ENCODE assay signal across 9 mouse cellular contexts in genomic region chr5:150597088-150597487, GRCm38 (mm10). TPM values are rescaled to one million over a fixed set of nuclear protein-coding genes. Genes with fewer than 3 reads are reported as not detected.
DNase-seq lines count a peak whose midpoint lies in the region; ATAC-seq and TF ChIP-seq lines count a peak whose summit lies in the region.
"Had no signal": no experiment of that assay in that cellular context is flagged by ENCODE, and none has a peak within 500 bp of the region (broad histone marks: within the 10 kb centered on the region; RNA-seq: fewer than 3 reads in every experiment).

N4bp2l1 (minus strand) TSS chr5:150597188.

- no peak within 1 kb of the TSS for H3K27ac ChIP-seq in layer of hippocampus, adult 2 months
- no peak within 1 kb of the TSS for H3K27ac ChIP-seq in cortical plate, adult 2 months (ENCODE audit: insufficient read depth, low read length)
- H3K27ac ChIP-seq in liver, embryonic 15.5 days (replicated peaks) = no peak within 1 kb of the TSS; the same call in 1 of the 2 replicates

- H3K27me3 ChIP-seq in liver, embryonic 15.5 days = no peaks in the 10 kb centered on the region

- H3K9me3 ChIP-seq in liver, embryonic 15.5 days (replicated peaks) = no peaks in the 10 kb centered on the region

- H3K4me1 ChIP-seq in cortical plate, adult 2 months (ENCODE audit: control insufficient read depth, insufficient read depth, low read length) = peaks cover 2% of the 10 kb centered on the region
- H3K4me1 ChIP-seq in liver, embryonic 15.5 days (replicated peaks) = peaks cover 70% of the 10 kb centered on the region

- TF ChIP-seq POLR2A in cortical plate, adult 2 months (IDR thresholded peaks at IDR 0.05; ENCODE audit: extremely low read depth, insufficient read depth, low read length) = no peak

- H3K4me2 ChIP-seq in liver, embryonic 15.5 days = peak within 1 kb of the TSS; percentile 50; the same call in 1 of the 2 replicates

- WGBS in liver, embryonic 15.5 days (ENCODE audit: insufficient replicate concordance) = 83% methylated on average over 7 of the region's 7 CpGs

- H3K9ac ChIP-seq in liver, embryonic 15.5 days = no peak within 1 kb of the TSS

- H3K4me3 ChIP-seq in layer of hippocampus, adult 2 months = no peak within 1 kb of the TSS
- H3K4me3 ChIP-seq in cortical plate, adult 2 months (ENCODE audit: insufficient read depth, low read length) = no peak within 1 kb of the TSS
- no peak within 1 kb of the TSS for H3K4me3 ChIP-seq in liver, embryonic 15.5 days (replicated peaks)

- no peak for ATAC-seq in activated CD4-positive, CD25-positive, alpha-beta regulatory T cell, adult 4 months
- ATAC-seq in liver, embryonic 15.5 days (ENCODE audit: insufficient read depth) = no peak
- ATAC-seq: forebrain, embryonic 14.5 days had no signal

- no peak for DNase-seq in layer of hippocampus, adult 2 months (ENCODE audit: low spot score in 2 of 2)
- no peak for DNase-seq in layer of hippocampus, adult 11-12 months (ENCODE audit: low spot score)
- no peak for DNase-seq in kidney, adult 8-10 months
- DNase-seq in thymus, postnatal 10 days (ENCODE audit: low spot score in 2 of 2) = no peak
- no peak for DNase-seq in right cerebral cortex, adult 18-20 months

- H3K36me3 ChIP-seq in liver, embryonic 15.5 days (replicated peaks) = 0 out of 2 replicates have a peak, but pooled peaks cover under 1% of the 10 kb centered on the region

- no peak for TF ChIP-seq CTCF in layer of hippocampus, adult 2 months (conservative IDR thresholded peaks at IDR 0.05)
- no peak for TF ChIP-seq CTCF in cortical plate, adult 2 months (IDR thresholded peaks at IDR 0.05; ENCODE audit: extremely low read depth, insufficient read depth, low read length)

RNA-seq across cellular contexts. Expression of gene N4bp2l1, which starts in this region (rescaled TPM):
- 10 to 100 TPM; 55.5 to 57.0 TPM for total RNA-seq in layer of hippocampus, adult 2 months (2021)
- 10 to 100 TPM; 53.3 to 53.4 TPM for polyA plus RNA-seq in activated CD4-positive, CD25-positive, alpha-beta regulatory T cell, adult 4 months (2017; shearing (Covaris generic))
- polyA plus RNA-seq in cortical plate, adult 2 months (2012; rRNA removed) = 57.1 and 62.5 TPM in 2 replicates
- 13.3 and 14.5 TPM in 2 replicates for polyA plus RNA-seq in liver, embryonic 15.5 days (2015; fragmentation: Nextera tagmentation; extraction: Ambion mirVana)
